Mouse (Mus musculus) stomach, postnatal 0 days (tissue): Measurements from ENCODE around the gene Gm3239. TPM values are rescaled to one million over a fixed set of nuclear protein-coding genes. Genes with fewer than 3 reads are reported as not detected.
"Not testable (repeated sequence)": the region's sequence is repeated elsewhere in the genome, so short reads cannot be mapped to it uniquely, and the experiment has no call there.

ENCODE experiments used
- ATAC-seq: fragments of 200-750 bp; cut with Nextera tagmentation; 2 replicates; pipeline ENCODE4 v1.8.0; 2017; ENCODE audit not compliant: low FRiP score, low TSS enrichment
- DNase-seq: peaks from one replicate; pipeline ENCODE4 v3.0.0-alpha.2; 2016; ENCODE audit warnings: low spot score
- H3K27ac ChIP-seq: fragments of 300-500 bp; sonication (generic); replicated peaks from 2 replicates; pipeline ENCODE4 v1.5.1; 2014; ENCODE audit warnings: mild to moderate bottlenecking, control low read depth
- H3K27me3 ChIP-seq: fragments of 300-500 bp; sonication (generic); 2 replicates; pipeline ENCODE4 v1.6.1; 2014; ENCODE audit warnings: low read length; ENCODE audit not compliant: control insufficient read depth, insufficient read depth
- H3K36me3 ChIP-seq: fragments of 300-500 bp; sonication (generic); 2 replicates; pipeline ENCODE4 v1.6.1; 2014; ENCODE audit warnings: low read length, mixed read lengths; ENCODE audit not compliant: control insufficient read depth, insufficient read depth
- H3K4me1 ChIP-seq: fragments of 300-500 bp; sonication (generic); replicated peaks from 2 replicates; pipeline ENCODE4 v1.6.1; 2014; ENCODE audit warnings: antibody characterized with exemption; ENCODE audit not compliant: control insufficient read depth, insufficient read depth
- H3K4me2 ChIP-seq: fragments of 300-500 bp; sonication (generic); replicated peaks from 2 replicates; pipeline ENCODE4 v1.6.1; 2014; ENCODE audit warnings: low read depth, mild to moderate bottlenecking, control low read depth, moderate library complexity
- H3K4me3 ChIP-seq: fragments of 300-500 bp; sonication (generic); 2 replicates; pipeline ENCODE4 v1.5.1; 2014; ENCODE audit warnings: low read depth, low read length, control low read depth
- H3K9ac ChIP-seq: fragments of 300-500 bp; sonication (generic); 2 replicates; pipeline ENCODE4 v1.6.1; 2014; ENCODE audit warnings: mild to moderate bottlenecking, low read length, control low read depth, mixed read lengths
- H3K9me3 ChIP-seq: fragments of 300-500 bp; sonication (generic); 2 replicates; pipeline ENCODE4 v1.6.1; 2016; ENCODE audit warnings: low read length; ENCODE audit not compliant: control insufficient read depth
- CTCF ChIP-seq: IDR thresholded peaks from 2 replicates; pipeline ENCODE4 v1.5.1; 2016; ENCODE audit warnings: antibody characterized with exemption, low read depth, mild to moderate bottlenecking, moderate library complexity
- WGBS: fragments of 180-500 bp; shearing (Covaris S2); extraction: QIAGEN DNeasy Blood & Tissue Kit; methylation state at CpG from one replicate; pipeline ENCODE4 v1.1.7; 2014; 5-methylcytosine and 5-hydroxymethylcytosine counted together
- polyA plus RNA-seq: library from polyadenylated mRNA; unstranded; fragments of >200 nt; fragmentation: Nextera tagmentation; extraction: Ambion mirVana; gene quantifications from 2 replicates; pipeline ENCODE4 v1.2.1, GENCODE M21; 2015

Gene Gm3239
- not detected in 2 replicates for polyA plus RNA-seq

GRCm38 (mm10) chr14:4663892-4664291 lies at the start of gene Gm3239:
Gene Gm3239, plus strand, starts transcription at chr14:4664192.
- ATAC-seq, H3K4me3 ChIP-seq: not testable (repeated sequence)

GRCm38 (mm10) chr14:4632052-4632451 lies 31.9 kb upstream of the Gm3239 start, which contains the start of gene Gm8159:
Gene Gm8159, plus strand, starts transcription at chr14:4632352.
- not testable (repeated sequence) for H3K27ac ChIP-seq, H3K4me1 ChIP-seq, DNase-seq, H3K27me3 ChIP-seq, H3K9me3 ChIP-seq, ATAC-seq, H3K9ac ChIP-seq, H3K4me2 ChIP-seq, H3K36me3 ChIP-seq, H3K4me3 ChIP-seq
- no CpG with 5 or more reads among the region's 2 CpGs for WGBS

More at GRCm38 (mm10) chr14:4663892-4664291, at the start of gene Gm3239:
- H3K4me1 ChIP-seq, H3K36me3 ChIP-seq, H3K4me2 ChIP-seq, H3K27ac ChIP-seq, DNase-seq, H3K9ac ChIP-seq, H3K9me3 ChIP-seq, H3K27me3 ChIP-seq: not testable (repeated sequence)
- no CpG with 5 or more reads among the region's 2 CpGs for WGBS

GRCm38 (mm10) chr14:4649309-4649708 lies 14.7 kb upstream of the Gm3239 start:
- not testable (repeated sequence) for ATAC-seq, H3K9ac ChIP-seq, H3K4me1 ChIP-seq, H3K27ac ChIP-seq, H3K9me3 ChIP-seq, H3K4me3 ChIP-seq, H3K36me3 ChIP-seq, H3K4me2 ChIP-seq, H3K27me3 ChIP-seq
- 8% methylated on average over 7 of the region's 18 CpGs for WGBS
- peak; percentile 5 for DNase-seq

- H3K4me1 ChIP-seq, H3K9ac ChIP-seq, H3K27me3 ChIP-seq, H3K9me3 ChIP-seq, H3K36me3 ChIP-seq, H3K27ac ChIP-seq, H3K4me2 ChIP-seq, H3K4me3 ChIP-seq, DNase-seq, ATAC-seq: not testable (repeated sequence)
- 2% methylated on average over 2 of the region's 9 CpGs for WGBS
- peak; percentile 57 for TF ChIP-seq CTCF
These were observed 13.7 kb upstream of the Gm3239 start for GRCm38 (mm10) chr14:4650324-4650723.

GRCm38 (mm10) chr14:4708938-4709337 lies 44.9 kb downstream of the Gm3239 start, which contains the start of gene Gm7876:
Gene Gm7876, plus strand, starts transcription at chr14:4709238.
- not testable (repeated sequence) for H3K9me3 ChIP-seq, H3K9ac ChIP-seq, H3K27ac ChIP-seq, H3K36me3 ChIP-seq, H3K4me2 ChIP-seq, DNase-seq, ATAC-seq, H3K4me1 ChIP-seq, H3K4me3 ChIP-seq, H3K27me3 ChIP-seq
- WGBS, result 78% methylated on average over 1 of the region's 2 CpGs

Other genes starting within 250 kb of the Gm3239 start
- 0.08 TPM in 1 of 2 replicates, not detected in the other for gene Gm3164, start 248.7 kb upstream of the Gm3239 start, polyA plus RNA-seq
- gene Gm3173, start 233.2 kb upstream of the Gm3239 start, polyA plus RNA-seq, result not detected in 2 replicates
- gene Gm3182, start 182.4 kb upstream of the Gm3239 start, polyA plus RNA-seq, result not detected in 2 replicates
- not detected in 2 replicates for gene Gm3047, start 108.8 kb upstream of the Gm3239 start, polyA plus RNA-seq
- not detected in 2 replicates for gene Gm8159, start 31.8 kb upstream of the Gm3239 start, polyA plus RNA-seq
- not detected in 2 replicates for gene Gm7876, start 45.0 kb downstream of the Gm3239 start, polyA plus RNA-seq
- not detected in 2 replicates for gene Gm3252, start 62.6 kb downstream of the Gm3239 start, polyA plus RNA-seq
- not detected in 2 replicates for gene Gm9602, start 112.1 kb downstream of the Gm3239 start, polyA plus RNA-seq
- not detected in 2 replicates for gene Gm3269, start 173.9 kb downstream of the Gm3239 start, polyA plus RNA-seq
- 0.32 TPM in 1 of 2 replicates, not detected in the other for gene Gm3264, start 191.4 kb downstream of the Gm3239 start, polyA plus RNA-seq
- gene Gm3278, start 228.2 kb downstream of the Gm3239 start, polyA plus RNA-seq, result not detected in 2 replicates